Mouse (Mus musculus): ENCODE measurements around the gene Smco4. TPM values are rescaled to one million over a fixed set of nuclear protein-coding genes. Genes with fewer than 3 reads are reported as not detected.

The Smco4 gene
- polyA plus RNA-seq, 1 experiment from 2014 or later, result 6.6 TPM

Other genes with a start within 250 kb of the Smco4 start
- gene Med17, start 213.5 kb upstream of the Smco4 start, polyA plus RNA-seq (2014; fragmentation: Nextera tagmentation; extraction: Ambion mirVana), result 41.9 and 47.3 TPM in 2 replicates
- 95.1 and 110 TPM in 2 replicates for gene Taf1d, start 187.2 kb upstream of the Smco4 start, polyA plus RNA-seq (2014; fragmentation: Nextera tagmentation; extraction: Ambion mirVana)
- gene 4931406C07Rik, start 187.0 kb upstream of the Smco4 start, polyA plus RNA-seq (2014; fragmentation: Nextera tagmentation; extraction: Ambion mirVana), result 4.2 and 4.5 TPM in 2 replicates
- gene Cep295, start 135.6 kb upstream of the Smco4 start, polyA plus RNA-seq (2014; fragmentation: Nextera tagmentation; extraction: Ambion mirVana), result 23.5 and 24.5 TPM in 2 replicates
- 0.14 and 0.19 TPM in 2 replicates for gene Deup1, start 134.5 kb downstream of the Smco4 start, polyA plus RNA-seq (2014; fragmentation: Nextera tagmentation; extraction: Ambion mirVana)
- 4.9 and 7.7 TPM in 2 replicates for gene Slc36a4, start 216.3 kb downstream of the Smco4 start, polyA plus RNA-seq (2014; fragmentation: Nextera tagmentation; extraction: Ambion mirVana)

Data from liver, embryonic 11.5 days (tissue).